Mouse (Mus musculus) liver, adult 2 months (tissue): ENCODE measurements at regions not wholly inside any gene's neighbourhood (a gene's known extent, or its start where the extent isn't known, plus 50 kb on each side); places are given as distances from the start of the nearest gene placed in this dataset.

ENCODE experiments used
- DNase-seq: peaks from one replicate; pipeline ENCODE4 v3.0.0-alpha.2; 2011; ENCODE audit warnings: low read depth, low spot score; ENCODE audit errors: extremely low read depth
- H3K27ac ChIP-seq: fragments of 200-500 bp; replicated peaks from 2 replicates; pipeline ENCODE4 v1.5.1; 2012; ENCODE audit warnings: low read depth, mild to moderate bottlenecking, control low read depth, inconsistent platforms, low read length; ENCODE audit not compliant: insufficient read depth
- H3K27me3 ChIP-seq: fragments of 200-500 bp; 2 replicates; pipeline ENCODE4 v1.6.1; 2012; ENCODE audit warnings: mild to moderate bottlenecking, moderate library complexity, low read length, inconsistent platforms; ENCODE audit not compliant: control insufficient read depth, insufficient read depth
- H3K36me3 ChIP-seq: fragments of 200-500 bp; 2 replicates; pipeline ENCODE4 v1.6.1; 2012; ENCODE audit warnings: low read length, inconsistent platforms; ENCODE audit not compliant: control insufficient read depth, insufficient read depth
- H3K4me1 ChIP-seq: fragments of 200-500 bp; 2 replicates; pipeline ENCODE4 v1.6.1; 2011; ENCODE audit warnings: low read length; ENCODE audit not compliant: control insufficient read depth, insufficient read depth
- H3K4me3 ChIP-seq: fragments of 200-500 bp; 2 replicates; pipeline ENCODE4 v1.5.1; 2011; ENCODE audit warnings: low read depth, mild to moderate bottlenecking, control low read depth, low read length, moderate library complexity; ENCODE audit not compliant: insufficient read depth
- H3K79me2 ChIP-seq: fragments of 200-500 bp; 2 replicates; pipeline ENCODE4 v1.6.1; 2012; ENCODE audit warnings: inconsistent platforms, mild to moderate bottlenecking, low read length, moderate library complexity; ENCODE audit not compliant: control insufficient read depth, insufficient read depth
- H3K9ac ChIP-seq: fragments of 200-500 bp; 2 replicates; pipeline ENCODE4 v1.6.1; 2012; ENCODE audit warnings: low read depth, mild to moderate bottlenecking, control low read depth, inconsistent platforms, low read length
- CTCF ChIP-seq: fragments of 200-500 bp; IDR thresholded peaks from 2 replicates; pipeline ENCODE4 v1.5.1; 2011; ENCODE audit warnings: low read depth, low read length, control low read depth
- POLR2A ChIP-seq: fragments of 200-500 bp; IDR thresholded peaks from 2 replicates; pipeline ENCODE4 v1.6.1; 2011; ENCODE audit warnings: low read length, control low read depth; ENCODE audit not compliant: insufficient read depth; ENCODE audit errors: extremely low read depth
- WGBS: fragments of 180-500 bp; shearing (Covaris S2); methylation state at CpG from one replicate; pipeline ENCODE4 v1.1.7; 2018; 5-methylcytosine and 5-hydroxymethylcytosine counted together

DNA sequence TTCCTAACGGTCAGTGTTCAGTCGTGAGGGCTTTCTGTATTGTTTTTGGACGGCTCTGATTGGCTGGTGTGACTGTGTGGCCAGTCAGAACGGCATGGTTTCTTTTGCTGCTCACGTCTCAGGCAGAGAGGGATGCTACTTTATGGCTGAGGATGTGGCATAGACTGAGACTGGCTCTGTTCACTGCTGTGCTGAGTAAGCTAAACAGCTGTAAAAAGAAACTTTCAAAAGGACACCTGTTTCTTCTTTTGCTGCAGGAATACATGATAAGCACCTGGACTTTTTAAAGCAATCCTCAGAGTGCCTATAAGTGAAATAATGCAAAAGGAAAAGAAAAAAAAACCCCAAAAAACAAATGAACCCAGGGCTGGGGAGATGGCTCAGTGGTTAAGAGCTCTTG lies 113.7 kb upstream of the Klf14 start:
- H3K4me3 ChIP-seq = no peak overlapping the region
- H3K9ac ChIP-seq = no peak overlapping the region
- TF ChIP-seq POLR2A (no peak), CTCF (no peak)
- no peak for DNase-seq
- peaks cover 2% of the 10 kb centered on the region for H3K4me1 ChIP-seq
- H3K27me3 ChIP-seq = no peaks in the 10 kb centered on the region
- peaks cover 5% of the 10 kb centered on the region; the same call in 1 of the 2 replicates for H3K79me2 ChIP-seq
- WGBS = 78% methylated on average over 5 of the region's 5 CpGs
- H3K27ac ChIP-seq = no peak overlapping the region
- H3K36me3 ChIP-seq = peaks cover 55% of the 10 kb centered on the region

DNA sequence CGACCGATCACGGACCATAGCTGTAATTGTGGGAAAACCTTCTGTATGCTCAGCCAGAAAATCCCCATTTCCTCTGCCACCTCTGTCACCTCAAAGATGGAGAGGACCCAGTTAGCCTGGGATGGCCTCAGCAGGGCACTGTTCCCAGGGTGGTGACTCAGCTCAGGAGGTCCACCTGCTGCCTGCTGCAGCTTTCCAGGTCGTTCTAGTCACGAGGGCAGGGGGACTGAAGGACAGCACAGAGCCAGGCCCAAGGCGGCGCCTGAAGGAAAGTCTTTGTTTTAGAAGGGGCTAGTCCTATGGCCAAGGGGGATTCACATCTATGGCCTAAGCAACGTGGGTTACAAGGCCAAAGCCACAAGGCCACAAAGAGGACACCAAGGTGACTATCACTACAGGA lies 114.5 kb upstream of the Klf14 start:
- 77% methylated on average over 8 of the region's 8 CpGs for WGBS
- H3K79me2 ChIP-seq = peaks cover 5% of the 10 kb centered on the region; the same call in 1 of the 2 replicates
- H3K9ac ChIP-seq = no peak overlapping the region
- no peaks in the 10 kb centered on the region for H3K27me3 ChIP-seq
- TF ChIP-seq CTCF = no peak
- no peak for TF ChIP-seq POLR2A
- H3K36me3 ChIP-seq = peaks cover 48% of the 10 kb centered on the region
- no peak overlapping the region for H3K4me3 ChIP-seq
- no peak overlapping the region for H3K27ac ChIP-seq
- DNase-seq = no peak
- no peaks in the 10 kb centered on the region; the same call in 1 of the 2 replicates for H3K4me1 ChIP-seq

- H3K27me3 ChIP-seq = no peaks in the 10 kb centered on the region
- peaks cover 5% of the 10 kb centered on the region; the same call in 1 of the 2 replicates for H3K79me2 ChIP-seq
- H3K27ac ChIP-seq = no peak overlapping the region
- TF ChIP-seq POLR2A (no peak), CTCF (no peak)
- peaks cover 39% of the 10 kb centered on the region for H3K36me3 ChIP-seq
- H3K9ac ChIP-seq = no peak overlapping the region
- DNase-seq = no peak
- H3K4me3 ChIP-seq = no peak overlapping the region
- H3K4me1 ChIP-seq = no peaks in the 10 kb centered on the region; the same call in 1 of the 2 replicates
- 83% methylated on average over 9 of the region's 9 CpGs for WGBS
Measured at GRCm38 (mm10) chr6:31074394-31074793, 115.5 kb upstream of the Klf14 start.

- H3K36me3 ChIP-seq = peaks cover 33% of the 10 kb centered on the region
- H3K79me2 ChIP-seq = peaks cover 5% of the 10 kb centered on the region; the same call in 1 of the 2 replicates
- H3K4me1 ChIP-seq = no peaks in the 10 kb centered on the region; the same call in 1 of the 2 replicates
- no peak overlapping the region for H3K27ac ChIP-seq
- H3K9ac ChIP-seq = no peak overlapping the region
- TF ChIP-seq CTCF (no peak), POLR2A (no peak)
- WGBS = 77% methylated on average over 2 of the region's 2 CpGs
- no peaks in the 10 kb centered on the region for H3K27me3 ChIP-seq
- DNase-seq = no peak
- no peak overlapping the region for H3K4me3 ChIP-seq
Measured at GRCm38 (mm10) chr6:31075209-31075571, 116.3 kb upstream of the Klf14 start.

- Histone ChIP-seq H3K36me3 (peaks cover 35% of the 10 kb centered on the region), H3K27ac (no peak overlapping the region), H3K9ac (no peak overlapping the region), H3K27me3 (no peaks in the 10 kb centered on the region), H3K4me3 (no peak overlapping the region), H3K79me2 (peaks cover 5% of the 10 kb centered on the region; the same call in 1 of the 2 replicates), H3K4me1 (no peaks in the 10 kb centered on the region; the same call in 1 of the 2 replicates)
- 27% methylated on average over 13 of the region's 13 CpGs for WGBS
- TF ChIP-seq CTCF (peak; percentile 94), POLR2A (no peak)
- peak; percentile 63 for DNase-seq
Measured at GRCm38 (mm10) chr6:31075572-31076477, 116.9 kb upstream of the Klf14 start.

GRCm38 (mm10) chr6:31076478-31076834 lies 117.6 kb upstream of the Klf14 start:
- 75% methylated on average over 6 of the region's 6 CpGs for WGBS
- DNase-seq = no peak

More at GRCm38 (mm10) chr6:31076478-31076834, 117.6 kb upstream of the Klf14 start:
- H3K27me3 ChIP-seq = no peaks in the 10 kb centered on the region
- no peak overlapping the region for H3K27ac ChIP-seq
- peaks cover 40% of the 10 kb centered on the region for H3K36me3 ChIP-seq
- TF ChIP-seq POLR2A = no peak
- TF ChIP-seq CTCF = no peak
- H3K79me2 ChIP-seq = peaks cover 5% of the 10 kb centered on the region; the same call in 1 of the 2 replicates
- H3K9ac ChIP-seq = no peak overlapping the region
- H3K4me3 ChIP-seq = no peak overlapping the region
- H3K4me1 ChIP-seq = no peaks in the 10 kb centered on the region; the same call in 1 of the 2 replicates
